Mouse (Mus musculus): Measurements from ENCODE around the gene Kcne3. TPM values are rescaled to one million over a fixed set of nuclear protein-coding genes. Genes with fewer than 3 reads are reported as not detected.

The Kcne3 gene
- total RNA-seq (2014; rRNA removed) (0.47 TPM in 1 of 2 replicates, not detected in the other), polyA plus RNA-seq (2015; fragmentation: Nextera tagmentation; extraction: Ambion mirVana) (0.25 and 0.33 TPM in 2 replicates)

DNA sequence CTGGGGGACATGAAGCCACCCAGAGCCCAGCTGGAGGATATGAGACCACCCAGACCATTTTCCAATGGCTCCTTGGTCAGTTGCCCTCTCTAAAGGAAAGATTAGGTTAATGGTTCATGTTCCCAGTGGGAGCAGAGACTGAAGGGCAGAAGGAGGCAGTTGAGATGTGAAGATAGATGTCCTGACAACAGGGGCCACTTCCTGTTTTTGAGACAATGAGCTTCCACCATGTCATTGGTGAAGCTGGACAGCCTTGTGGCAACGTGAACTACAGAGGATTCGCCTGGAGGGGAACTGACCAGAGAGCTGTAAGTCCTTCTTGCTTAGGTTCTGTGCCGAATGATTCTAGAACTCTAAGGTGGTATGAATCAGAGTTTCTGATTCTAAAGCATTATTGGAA is at the start of gene Kcne3:
Kcne3 (plus strand) TSS at position 234 of the 400 bp plus-strand sequence.
- Histone ChIP-seq H3K36me3 (ENCODE audit: insufficient read depth, low read length) (no peaks in the 10 kb centered on the region), H3K4me3 (ENCODE audit: low read length) (no peak within 1 kb of the TSS), H3K27ac (no peak within 1 kb of the TSS), H3K27me3 (ENCODE audit: insufficient read depth, low read length) (peaks cover 14% of the 10 kb centered on the region), H3K9me3 (ENCODE audit: low read length) (no peaks in the 10 kb centered on the region), H3K4me1 (ENCODE audit: insufficient read depth, low read length) (peaks cover 6% of the 10 kb centered on the region; the same call in 1 of the 2 replicates), H3K4me2 (ENCODE audit: low read depth, low read length) (no peak within 1 kb of the TSS), H3K9ac (replicated peaks; ENCODE audit: low read length) (no peak within 1 kb of the TSS)
- no peak for TF ChIP-seq CTCF (IDR thresholded peaks at IDR 0.05; ENCODE audit: low read depth)
- DNase-seq (ENCODE audit: low spot score): no peak
- no peak for ATAC-seq
- 72% methylated on average over 3 of the region's 3 CpGs for WGBS

DNA sequence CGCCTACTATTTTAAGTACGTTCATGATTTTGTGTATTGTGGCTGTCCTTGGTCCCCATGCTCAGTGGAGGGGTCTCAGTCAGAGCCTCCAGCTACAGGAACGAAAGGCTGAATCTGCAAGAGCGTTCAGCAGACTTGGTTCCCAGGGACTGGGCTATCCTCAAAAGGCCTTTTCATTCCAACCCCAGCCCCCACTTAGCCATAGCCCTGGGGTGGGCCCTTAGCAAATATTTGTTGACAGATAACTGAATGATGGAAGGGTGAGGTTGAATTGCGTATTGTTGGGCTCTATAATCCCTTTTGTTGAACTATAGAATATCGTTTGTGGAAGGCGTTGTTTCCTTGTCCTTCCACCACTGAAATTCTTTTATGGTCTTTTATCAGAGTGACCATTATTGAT is 49.8 kb upstream of the Kcne3 start:
- TF ChIP-seq CTCF (IDR thresholded peaks at IDR 0.05; ENCODE audit: low read depth): no peak
- Histone ChIP-seq H3K36me3 (ENCODE audit: insufficient read depth, low read length) (no peaks in the 10 kb centered on the region), H3K4me1 (ENCODE audit: insufficient read depth, low read length) (no peaks in the 10 kb centered on the region), H3K4me2 (ENCODE audit: low read depth, low read length) (no peak overlapping the region), H3K4me3 (ENCODE audit: low read length) (no peak overlapping the region), H3K27ac (no peak overlapping the region), H3K27me3 (ENCODE audit: insufficient read depth, low read length) (no peaks in the 10 kb centered on the region), H3K9ac (replicated peaks; ENCODE audit: low read length) (no peak overlapping the region), H3K9me3 (ENCODE audit: low read length) (no peaks in the 10 kb centered on the region)
- no peak for ATAC-seq
- 84% methylated on average over 7 of the region's 7 CpGs for WGBS
- no peak for DNase-seq (ENCODE audit: low spot score)

DNA sequence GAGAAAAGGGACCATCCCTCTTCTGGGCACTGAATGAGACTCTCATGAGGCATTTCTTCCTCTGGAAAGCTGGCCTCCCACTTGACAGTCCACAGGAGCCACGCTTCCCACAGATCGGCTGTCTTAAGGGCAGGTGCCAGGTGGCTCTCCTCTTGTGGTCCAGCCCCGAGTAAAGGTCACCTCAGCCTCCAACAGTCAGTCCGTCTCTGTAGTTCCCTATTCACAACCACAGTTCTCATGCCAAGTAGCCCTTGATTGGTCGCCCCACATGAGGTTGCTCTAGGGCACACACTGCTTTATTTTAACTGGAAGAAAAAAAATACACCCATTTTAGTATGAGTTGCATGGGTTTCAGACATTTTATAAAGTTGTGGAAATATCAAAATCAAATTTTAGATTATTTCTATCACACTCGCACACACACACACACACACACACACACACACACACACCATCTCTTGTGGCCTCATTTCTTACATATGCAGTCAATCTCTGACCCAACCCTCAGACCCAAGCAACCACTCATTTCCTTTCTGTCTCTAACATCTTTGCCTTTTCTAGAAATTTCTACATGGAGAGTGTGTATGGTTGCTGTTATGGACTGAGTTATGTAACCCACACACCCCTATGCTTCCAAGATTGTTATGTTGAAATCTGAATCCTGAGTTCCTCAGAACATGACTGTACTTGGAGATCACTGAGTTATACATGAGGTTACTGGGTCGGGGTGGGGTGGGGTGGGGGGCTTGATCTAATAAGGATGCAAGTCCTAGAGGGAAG is 47.9 kb upstream of the Kcne3 start:
- H3K36me3 ChIP-seq (ENCODE audit: insufficient read depth, low read length): no peaks in the 10 kb centered on the region
- 84% methylated on average over 7 of the region's 7 CpGs for WGBS
- H3K27me3 ChIP-seq (ENCODE audit: insufficient read depth, low read length): no peaks in the 10 kb centered on the region
- H3K4me3 ChIP-seq (ENCODE audit: low read length): no peak overlapping the region
- ATAC-seq (no peak), DNase-seq (ENCODE audit: low spot score) (no peak)
- H3K27ac ChIP-seq: no peak overlapping the region
- H3K9me3 ChIP-seq (ENCODE audit: low read length): no peaks in the 10 kb centered on the region
- no peak for TF ChIP-seq CTCF (IDR thresholded peaks at IDR 0.05; ENCODE audit: low read depth)
- H3K9ac ChIP-seq (replicated peaks; ENCODE audit: low read length): no peak overlapping the region
- no peaks in the 10 kb centered on the region for H3K4me1 ChIP-seq (ENCODE audit: insufficient read depth, low read length)
- H3K4me2 ChIP-seq (ENCODE audit: low read depth, low read length): no peak overlapping the region

DNA sequence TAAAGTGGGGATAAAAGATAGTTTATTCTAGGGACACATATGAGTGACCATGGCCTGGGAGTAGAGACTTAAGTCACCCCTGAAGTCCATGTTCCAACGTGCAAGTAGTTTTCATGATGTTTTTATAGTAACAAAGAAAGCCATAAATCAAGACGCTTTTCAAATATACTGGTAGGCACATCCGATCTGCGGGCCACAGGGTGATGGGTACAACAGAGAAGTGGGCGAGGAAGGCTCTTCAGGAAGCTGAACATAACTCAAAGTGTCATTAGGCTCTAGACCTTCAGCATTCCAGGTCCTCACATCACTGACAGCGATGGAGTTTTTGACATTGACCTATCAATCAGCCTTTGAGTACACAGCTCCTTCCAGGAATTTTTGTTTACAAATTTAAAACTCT is 45.7 kb upstream of the Kcne3 start:
- Histone ChIP-seq H3K9ac (replicated peaks; ENCODE audit: low read length) (no peak overlapping the region), H3K4me1 (ENCODE audit: insufficient read depth, low read length) (no peaks in the 10 kb centered on the region), H3K27me3 (ENCODE audit: insufficient read depth, low read length) (no peaks in the 10 kb centered on the region), H3K36me3 (ENCODE audit: insufficient read depth, low read length) (no peaks in the 10 kb centered on the region), H3K27ac (no peak overlapping the region), H3K9me3 (ENCODE audit: low read length) (no peaks in the 10 kb centered on the region), H3K4me2 (ENCODE audit: low read depth, low read length) (no peak overlapping the region), H3K4me3 (ENCODE audit: low read length) (no peak overlapping the region)
- no peak for ATAC-seq
- WGBS: 74% methylated on average over 6 of the region's 6 CpGs
- no peak for DNase-seq (ENCODE audit: low spot score)
- no peak for TF ChIP-seq CTCF (IDR thresholded peaks at IDR 0.05; ENCODE audit: low read depth)

DNA sequence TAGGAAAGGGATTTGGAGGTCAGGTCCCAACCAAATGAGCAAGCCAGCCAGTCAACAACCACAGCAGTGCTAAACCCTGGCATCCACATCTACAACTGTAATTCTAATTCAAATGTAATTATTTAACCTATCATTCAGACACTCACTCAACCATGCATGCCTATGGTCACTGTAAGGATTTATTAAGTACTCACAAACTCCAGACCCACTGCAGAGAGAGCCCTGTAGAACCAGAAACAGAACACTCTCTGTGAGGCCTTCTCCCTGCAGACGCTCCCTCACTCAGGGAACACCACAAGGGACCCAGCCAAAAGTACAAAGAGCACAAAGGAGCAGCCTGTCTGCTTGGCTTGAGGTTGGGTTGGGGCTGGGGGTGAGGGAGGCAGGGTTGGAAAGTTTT is 43.9 kb upstream of the Kcne3 start:
- no peaks in the 10 kb centered on the region for H3K27me3 ChIP-seq (ENCODE audit: insufficient read depth, low read length)
- no peak overlapping the region for H3K4me3 ChIP-seq (ENCODE audit: low read length)
- H3K9ac ChIP-seq (replicated peaks; ENCODE audit: low read length): no peak overlapping the region
- no peak for ATAC-seq
- no peak overlapping the region for H3K4me2 ChIP-seq (ENCODE audit: low read depth, low read length)
- no peak for TF ChIP-seq CTCF (IDR thresholded peaks at IDR 0.05; ENCODE audit: low read depth)
- no peak for DNase-seq (ENCODE audit: low spot score)
- 55% methylated on average over 1 of the region's 1 CpGs for WGBS
- H3K9me3 ChIP-seq (ENCODE audit: low read length): no peaks in the 10 kb centered on the region
- H3K36me3 ChIP-seq (ENCODE audit: insufficient read depth, low read length): no peaks in the 10 kb centered on the region
- H3K27ac ChIP-seq: no peak overlapping the region
- no peaks in the 10 kb centered on the region for H3K4me1 ChIP-seq (ENCODE audit: insufficient read depth, low read length)

DNA sequence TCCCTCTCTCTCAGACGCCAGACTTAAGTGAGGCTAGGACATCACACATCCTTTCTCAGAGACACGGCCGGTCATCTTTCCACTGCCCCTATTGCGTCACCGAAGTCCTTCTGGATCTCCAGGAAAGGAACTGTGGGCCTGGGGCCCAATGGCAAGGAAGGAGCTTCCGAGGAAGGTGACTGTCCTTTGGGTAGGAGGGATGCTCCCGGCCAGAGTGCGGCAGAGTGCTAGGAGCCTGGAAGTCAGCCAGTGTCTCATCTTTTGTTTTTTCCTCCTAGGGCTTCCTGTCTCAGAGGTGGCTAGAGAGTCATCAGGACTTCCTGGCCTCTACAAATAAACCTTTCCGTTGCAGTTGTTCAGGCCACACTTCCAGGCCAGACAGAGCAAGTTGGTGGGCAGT is 39.3 kb upstream of the Kcne3 start:
- no peak for DNase-seq (ENCODE audit: low spot score)
- H3K4me2 ChIP-seq (ENCODE audit: low read depth, low read length): no peak overlapping the region
- H3K9me3 ChIP-seq (ENCODE audit: low read length): no peaks in the 10 kb centered on the region
- H3K27me3 ChIP-seq (ENCODE audit: insufficient read depth, low read length): no peaks in the 10 kb centered on the region
- no peak for ATAC-seq
- H3K4me1 ChIP-seq (ENCODE audit: insufficient read depth, low read length): no peaks in the 10 kb centered on the region
- TF ChIP-seq CTCF (IDR thresholded peaks at IDR 0.05; ENCODE audit: low read depth): no peak
- 79% methylated on average over 9 of the region's 9 CpGs for WGBS
- no peak overlapping the region for H3K9ac ChIP-seq (replicated peaks; ENCODE audit: low read length)
- H3K27ac ChIP-seq: no peak overlapping the region
- H3K4me3 ChIP-seq (ENCODE audit: low read length): no peak overlapping the region
- no peaks in the 10 kb centered on the region for H3K36me3 ChIP-seq (ENCODE audit: insufficient read depth, low read length)

DNA sequence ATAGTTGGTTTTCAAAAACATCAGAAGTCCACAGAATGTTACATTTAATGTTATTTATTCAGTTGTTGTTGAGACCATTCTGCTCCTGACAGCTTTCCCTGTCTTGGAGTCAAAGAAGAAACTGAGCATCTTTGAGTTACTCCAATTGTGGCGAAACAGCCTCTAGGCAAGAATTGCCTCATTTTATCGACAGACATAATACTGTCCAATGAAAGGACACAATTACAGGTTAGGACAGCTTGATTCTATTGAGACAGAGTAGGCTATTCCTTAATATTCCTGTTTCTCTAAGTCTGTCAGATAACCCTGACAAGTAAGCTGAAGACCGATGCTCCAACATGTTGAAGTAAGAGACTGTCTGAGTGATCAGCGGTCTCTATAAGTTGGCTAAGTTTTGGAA is 38.2 kb upstream of the Kcne3 start:
- no peaks in the 10 kb centered on the region for H3K36me3 ChIP-seq (ENCODE audit: insufficient read depth, low read length)
- H3K9me3 ChIP-seq (ENCODE audit: low read length): no peaks in the 10 kb centered on the region
- no peak overlapping the region for H3K4me3 ChIP-seq (ENCODE audit: low read length)
- WGBS: 95% methylated on average over 4 of the region's 4 CpGs
- no peaks in the 10 kb centered on the region for H3K4me1 ChIP-seq (ENCODE audit: insufficient read depth, low read length)
- H3K9ac ChIP-seq (replicated peaks; ENCODE audit: low read length): no peak overlapping the region
- no peak overlapping the region for H3K4me2 ChIP-seq (ENCODE audit: low read depth, low read length)
- TF ChIP-seq CTCF (IDR thresholded peaks at IDR 0.05; ENCODE audit: low read depth): no peak
- no peak overlapping the region for H3K27ac ChIP-seq
- DNase-seq (ENCODE audit: low spot score): no peak
- ATAC-seq: no peak
- H3K27me3 ChIP-seq (ENCODE audit: insufficient read depth, low read length): no peaks in the 10 kb centered on the region
